Mouse (Mus musculus) embryonic facial prominence, embryonic 12.5 days (tissue): ENCODE data around the gene Hs6st3. TPM values are rescaled to one million over a fixed set of nuclear protein-coding genes. Genes with fewer than 3 reads are reported as not detected.
"Not testable (repeated sequence)": the region's sequence is repeated elsewhere in the genome, so short reads cannot be mapped to it uniquely, and the experiment has no call there.

Source experiments
- ATAC-seq: fragments of 200-750 bp; cut with Nextera tagmentation; 2 replicates; pipeline ENCODE4 v1.8.0; 2017; ENCODE audit not compliant: insufficient number of reproducible peaks, insufficient read depth, low FRiP score, low TSS enrichment
- H3K27ac ChIP-seq: fragments of 300-500 bp; sonication (generic); 2 replicates; pipeline ENCODE4 v1.5.1; 2016; ENCODE audit warnings: mild to moderate bottlenecking
- H3K27me3 ChIP-seq: fragments of 300-500 bp; sonication (generic); 2 replicates; pipeline ENCODE4 v1.6.1; 2016; ENCODE audit warnings: mild to moderate bottlenecking, moderate library complexity
- H3K36me3 ChIP-seq: fragments of 300-500 bp; sonication (generic); 2 replicates; pipeline ENCODE4 v1.6.1; 2016; ENCODE audit warnings: mild to moderate bottlenecking
- H3K4me1 ChIP-seq: fragments of 300-500 bp; sonication (generic); 2 replicates; pipeline ENCODE4 v1.6.1; 2016
- H3K4me2 ChIP-seq: fragments of 300-500 bp; sonication (generic); replicated peaks from 2 replicates; pipeline ENCODE4 v1.6.1; 2016; ENCODE audit warnings: mild to moderate bottlenecking, moderate library complexity
- H3K4me3 ChIP-seq: fragments of 300-500 bp; sonication (generic); 2 replicates; pipeline ENCODE4 v1.5.1; 2016; ENCODE audit warnings: mild to moderate bottlenecking
- H3K9ac ChIP-seq: fragments of 300-500 bp; sonication (generic); 2 replicates; pipeline ENCODE4 v1.6.1; 2016; ENCODE audit warnings: mild to moderate bottlenecking, moderate library complexity
- H3K9me3 ChIP-seq: fragments of 300-500 bp; sonication (generic); 2 replicates; pipeline ENCODE4 v1.6.1; 2016; ENCODE audit warnings: mild to moderate bottlenecking, moderate library complexity
- whole genome bisulfite sequencing: fragments of 180-500 bp; shearing (Covaris S2); methylation state at CpG from one replicate; pipeline ENCODE4 v1.1.7; 2016; 5-methylcytosine and 5-hydroxymethylcytosine counted together
- polyA plus RNA-seq: library from polyadenylated mRNA; unstranded; fragments of >200 nt; fragmentation: Nextera tagmentation; extraction: Ambion mirVana; gene quantifications from 2 replicates; pipeline ENCODE4 v1.2.1, GENCODE M21; 2016

Hs6st3 gene
- polyA plus RNA-seq, 1 experiment from 2014 or later, result 0.40 TPM

- Histone ChIP-seq H3K4me2 (no peak overlapping the region), H3K4me3 (no peak overlapping the region), H3K36me3 (no peaks in the 10 kb centered on the region), H3K4me1 (peaks cover 4% of the 10 kb centered on the region; the same call in 1 of the 2 replicates), H3K27me3 (no peaks in the 10 kb centered on the region), H3K27ac (no peak overlapping the region), H3K9me3 (no peaks in the 10 kb centered on the region), H3K9ac (no peak overlapping the region)
- 39% methylated on average over 10 of the region's 10 CpGs for WGBS
- no peak for ATAC-seq
Observed at GRCm38 (mm10) chr14:119582039-119582508, 443.9 kb downstream of the Hs6st3 start.

DNA sequence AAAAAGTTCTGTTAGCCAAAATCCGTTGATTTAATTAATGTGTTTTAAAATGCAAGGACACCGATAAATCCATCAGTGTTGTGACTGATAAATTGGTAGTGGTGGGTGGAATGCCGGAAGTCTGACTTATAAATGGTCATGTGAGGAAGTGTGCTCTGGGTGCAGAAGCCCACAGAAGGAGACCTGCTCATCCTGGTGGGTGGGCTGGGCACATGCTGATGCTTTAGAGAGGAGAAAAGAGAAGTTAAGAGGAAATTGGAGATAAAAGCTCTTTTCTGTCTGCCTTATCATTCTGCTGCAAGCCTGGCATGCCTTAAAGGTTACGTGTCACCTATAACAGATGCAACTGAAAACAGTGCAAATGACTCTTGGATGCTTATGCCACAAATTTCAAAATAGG lies 446.9 kb downstream of the Hs6st3 start:
- 91% methylated on average over 4 of the region's 4 CpGs for WGBS
- no peaks in the 10 kb centered on the region for H3K36me3 ChIP-seq
- peaks cover 4% of the 10 kb centered on the region; the same call in 1 of the 2 replicates for H3K4me1 ChIP-seq
- H3K4me3 ChIP-seq, result no peak overlapping the region
- H3K4me2 ChIP-seq, result no peak overlapping the region
- ATAC-seq, result no peak
- no peak overlapping the region for H3K27ac ChIP-seq
- no peaks in the 10 kb centered on the region for H3K9me3 ChIP-seq
- H3K9ac ChIP-seq, result no peak overlapping the region
- H3K27me3 ChIP-seq, result no peaks in the 10 kb centered on the region

GRCm38 (mm10) chr14:119587365-119587764 lies 449.2 kb downstream of the Hs6st3 start:
- WGBS, result 95% methylated on average over 1 of the region's 1 CpGs
- H3K27ac ChIP-seq, result not testable (repeated sequence)

DNA sequence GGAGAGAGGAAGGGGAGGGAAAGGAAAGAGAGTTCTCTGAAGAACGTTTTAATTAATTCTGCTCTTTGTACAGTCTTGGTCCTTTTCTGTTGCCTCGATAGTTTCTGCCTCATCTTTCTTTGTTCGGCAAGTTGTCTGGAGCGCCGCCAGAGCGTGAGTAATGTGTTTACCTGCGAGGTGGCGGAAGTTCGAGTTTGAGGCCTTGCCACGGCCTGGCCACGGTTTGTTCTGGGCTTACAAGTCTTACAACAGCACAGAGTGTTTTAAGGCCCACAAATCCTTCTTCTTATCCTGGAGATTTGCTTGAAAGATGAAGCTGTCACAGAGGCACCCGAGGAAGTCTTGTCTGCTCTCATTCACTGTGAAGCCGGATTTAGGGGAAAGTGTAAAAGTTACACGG lies 466.2 kb downstream of the Hs6st3 start:
- 67% methylated on average over 14 of the region's 14 CpGs for WGBS
- Histone ChIP-seq H3K27me3 (no peaks in the 10 kb centered on the region), H3K4me2 (no peak overlapping the region), H3K9me3 (no peaks in the 10 kb centered on the region), H3K4me3 (no peak overlapping the region), H3K36me3 (no peaks in the 10 kb centered on the region), H3K4me1 (no peaks in the 10 kb centered on the region), H3K9ac (no peak overlapping the region), H3K27ac (no peak overlapping the region)
- ATAC-seq, result no peak

More at GRCm38 (mm10) chr14:119587365-119587764, 449.2 kb downstream of the Hs6st3 start:
- not testable (repeated sequence) for H3K9ac ChIP-seq, ATAC-seq, H3K36me3 ChIP-seq, H3K27me3 ChIP-seq, H3K4me2 ChIP-seq, H3K9me3 ChIP-seq, H3K4me3 ChIP-seq, H3K4me1 ChIP-seq

GRCm38 (mm10) chr14:119612793-119613192 lies 474.7 kb downstream of the Hs6st3 start:
- 90% methylated on average over 2 of the region's 2 CpGs for WGBS
- H3K27me3 ChIP-seq, result no peaks in the 10 kb centered on the region
- H3K36me3 ChIP-seq, result no peaks in the 10 kb centered on the region
- H3K9me3 ChIP-seq, result no peaks in the 10 kb centered on the region
- ATAC-seq, result no peak
- H3K4me2 ChIP-seq, result no peak overlapping the region
- H3K9ac ChIP-seq, result no peak overlapping the region
- no peak overlapping the region for H3K27ac ChIP-seq
- no peaks in the 10 kb centered on the region for H3K4me1 ChIP-seq
- H3K4me3 ChIP-seq, result no peak overlapping the region

- no peaks in the 10 kb centered on the region for H3K27me3 ChIP-seq
- no peak overlapping the region for H3K9ac ChIP-seq
- no peaks in the 10 kb centered on the region for H3K4me1 ChIP-seq
- no peak overlapping the region for H3K27ac ChIP-seq
- ATAC-seq, result no peak
- no peak overlapping the region for H3K4me3 ChIP-seq
- 89% methylated on average over 1 of the region's 1 CpGs for WGBS
- H3K36me3 ChIP-seq, result no peaks in the 10 kb centered on the region
- H3K9me3 ChIP-seq, result no peaks in the 10 kb centered on the region
- no peak overlapping the region for H3K4me2 ChIP-seq
Observed at GRCm38 (mm10) chr14:119629127-119629526, 491.0 kb downstream of the Hs6st3 start.

DNA sequence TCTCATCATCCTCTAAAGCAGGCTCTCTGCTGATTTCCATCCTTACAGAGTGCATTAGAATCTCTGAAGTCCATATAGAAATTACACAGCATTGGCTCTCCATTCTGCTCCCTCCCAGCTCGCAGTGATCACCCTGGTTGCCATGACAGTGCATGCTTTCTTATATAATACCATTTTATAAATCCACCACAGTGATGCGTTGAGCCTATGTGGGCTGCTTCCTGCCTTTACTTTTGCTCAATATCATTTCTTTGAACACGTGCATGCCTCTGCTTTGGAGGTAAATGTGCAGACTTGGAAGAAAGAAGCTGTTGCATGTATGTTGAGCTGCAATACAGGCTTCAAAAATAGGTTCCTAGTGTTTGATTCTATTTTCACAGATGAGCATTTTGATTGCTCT lies 494.9 kb downstream of the Hs6st3 start:
- H3K36me3 ChIP-seq, result no peaks in the 10 kb centered on the region
- no peak overlapping the region for H3K4me3 ChIP-seq
- no peaks in the 10 kb centered on the region for H3K4me1 ChIP-seq
- H3K27ac ChIP-seq, result no peak overlapping the region
- no peaks in the 10 kb centered on the region for H3K9me3 ChIP-seq
- H3K9ac ChIP-seq, result no peak overlapping the region
- no peak overlapping the region for H3K4me2 ChIP-seq
- ATAC-seq, result no peak
- no peaks in the 10 kb centered on the region for H3K27me3 ChIP-seq
- WGBS, result 71% methylated on average over 3 of the region's 3 CpGs

DNA sequence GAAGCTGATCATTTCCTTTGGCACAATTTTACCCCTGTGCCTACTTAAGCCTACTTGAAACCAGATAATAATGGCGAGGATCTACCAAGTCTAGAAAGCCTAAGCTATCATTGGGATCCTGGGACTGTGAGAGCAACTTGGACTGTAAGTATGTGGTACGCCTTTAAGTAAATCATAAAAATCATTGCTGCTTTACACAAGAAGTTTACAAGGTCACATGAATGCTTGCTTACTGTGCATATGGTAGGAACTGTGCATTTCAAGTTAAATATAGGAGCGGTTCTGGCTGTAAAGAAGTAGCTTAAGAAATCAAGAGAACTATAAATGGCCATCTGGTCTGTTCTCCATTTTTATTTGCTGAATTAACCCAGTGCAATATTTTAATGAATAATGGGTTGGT lies 495.5 kb downstream of the Hs6st3 start:
- H3K4me1 ChIP-seq, result no peaks in the 10 kb centered on the region
- 89% methylated on average over 3 of the region's 3 CpGs for WGBS
- H3K4me2 ChIP-seq, result no peak overlapping the region
- H3K9me3 ChIP-seq, result no peaks in the 10 kb centered on the region
- H3K36me3 ChIP-seq, result no peaks in the 10 kb centered on the region
- H3K4me3 ChIP-seq, result no peak overlapping the region
- H3K27ac ChIP-seq, result no peak overlapping the region
- H3K27me3 ChIP-seq, result no peaks in the 10 kb centered on the region
- H3K9ac ChIP-seq, result no peak overlapping the region
- no peak for ATAC-seq

DNA sequence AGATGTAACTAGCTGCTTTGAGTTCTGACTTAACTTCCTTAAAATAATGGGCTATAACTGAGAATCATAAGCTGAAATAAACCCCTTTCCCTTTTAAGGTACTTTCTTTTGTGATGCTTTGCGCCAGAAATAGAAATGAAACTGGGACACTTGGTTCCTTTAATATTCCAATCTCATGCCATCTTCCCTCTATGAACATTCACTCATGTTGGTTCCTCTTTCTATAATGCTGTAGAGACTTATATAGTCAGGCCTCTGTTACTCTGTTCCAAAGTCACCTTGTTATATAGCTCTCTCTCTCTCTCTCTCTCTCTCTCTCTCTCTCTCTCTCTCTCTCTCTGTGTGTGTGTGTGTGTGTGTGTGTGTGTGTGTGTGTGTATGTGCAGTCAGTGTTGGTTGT lies 504.7 kb downstream of the Hs6st3 start:
- no peaks in the 10 kb centered on the region for H3K27me3 ChIP-seq
- H3K9me3 ChIP-seq, result no peaks in the 10 kb centered on the region
- ATAC-seq, result no peak
- no peaks in the 10 kb centered on the region for H3K36me3 ChIP-seq
- H3K4me2 ChIP-seq, result no peak overlapping the region
- no peak overlapping the region for H3K27ac ChIP-seq
- 92% methylated on average over 1 of the region's 1 CpGs for WGBS
- H3K9ac ChIP-seq, result no peak overlapping the region
- no peaks in the 10 kb centered on the region for H3K4me1 ChIP-seq
- H3K4me3 ChIP-seq, result no peak overlapping the region

- Histone ChIP-seq H3K9me3 (no peaks in the 10 kb centered on the region), H3K36me3 (no peaks in the 10 kb centered on the region), H3K27me3 (no peaks in the 10 kb centered on the region), H3K4me1 (no peaks in the 10 kb centered on the region), H3K4me3 (no peak overlapping the region), H3K27ac (no peak overlapping the region), H3K4me2 (no peak overlapping the region), H3K9ac (no peak overlapping the region)
- WGBS, result 92% methylated on average over 12 of the region's 12 CpGs
- ATAC-seq, result no peak
Observed at GRCm38 (mm10) chr14:119643840-119644239, 505.7 kb downstream of the Hs6st3 start.

GRCm38 (mm10) chr14:119656936-119657335 lies 518.8 kb downstream of the Hs6st3 start:
- Histone ChIP-seq H3K4me2 (no peak overlapping the region), H3K4me1 (no peaks in the 10 kb centered on the region), H3K9ac (no peak overlapping the region), H3K27me3 (no peaks in the 10 kb centered on the region), H3K4me3 (no peak overlapping the region), H3K36me3 (no peaks in the 10 kb centered on the region), H3K27ac (no peak overlapping the region), H3K9me3 (no peaks in the 10 kb centered on the region)
- no peak for ATAC-seq
- WGBS, result 85% methylated on average over 2 of the region's 2 CpGs

GRCm38 (mm10) chr14:119665741-119666141 lies 527.6 kb downstream of the Hs6st3 start:
- no peak overlapping the region for H3K4me2 ChIP-seq
- ATAC-seq, result no peak
- no peak overlapping the region for H3K27ac ChIP-seq
- H3K9me3 ChIP-seq, result no peaks in the 10 kb centered on the region
- no peak overlapping the region for H3K9ac ChIP-seq
- H3K4me3 ChIP-seq, result no peak overlapping the region
- no peaks in the 10 kb centered on the region for H3K27me3 ChIP-seq
- WGBS, result 71% methylated on average over 5 of the region's 5 CpGs
- no peaks in the 10 kb centered on the region for H3K4me1 ChIP-seq
- H3K36me3 ChIP-seq, result no peaks in the 10 kb centered on the region

DNA sequence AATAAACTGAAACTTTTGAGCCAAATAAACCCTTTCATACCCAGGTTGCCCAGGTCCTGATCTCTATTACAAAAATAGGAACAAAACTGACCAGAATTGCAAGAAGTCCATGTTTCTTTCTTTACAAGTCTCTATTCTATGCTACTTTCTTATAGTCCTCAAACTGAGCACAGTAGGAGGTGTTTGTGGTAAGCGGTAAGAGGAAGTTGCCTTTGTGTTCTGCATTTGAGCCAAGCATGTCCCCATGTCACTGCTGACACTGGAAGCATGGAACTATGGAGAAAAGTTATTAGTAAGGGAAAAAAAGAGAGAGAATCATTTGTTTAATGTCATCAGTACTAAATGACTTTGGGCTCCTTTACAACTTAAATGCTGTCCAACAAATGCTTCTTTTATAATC lies 529.3 kb downstream of the Hs6st3 start:
- Histone ChIP-seq H3K4me3 (no peak overlapping the region), H3K4me1 (no peaks in the 10 kb centered on the region), H3K9ac (no peak overlapping the region), H3K4me2 (no peak overlapping the region), H3K9me3 (0 out of 2 replicates have a peak, but pooled peaks cover 3% of the 10 kb centered on the region), H3K27me3 (no peaks in the 10 kb centered on the region), H3K36me3 (no peaks in the 10 kb centered on the region), H3K27ac (no peak overlapping the region)
- 88% methylated on average over 1 of the region's 1 CpGs for WGBS
- ATAC-seq, result no peak
